Mouse (Mus musculus): ENCODE measurements around the gene Ppm1m.

Ppm1m gene

DNA sequence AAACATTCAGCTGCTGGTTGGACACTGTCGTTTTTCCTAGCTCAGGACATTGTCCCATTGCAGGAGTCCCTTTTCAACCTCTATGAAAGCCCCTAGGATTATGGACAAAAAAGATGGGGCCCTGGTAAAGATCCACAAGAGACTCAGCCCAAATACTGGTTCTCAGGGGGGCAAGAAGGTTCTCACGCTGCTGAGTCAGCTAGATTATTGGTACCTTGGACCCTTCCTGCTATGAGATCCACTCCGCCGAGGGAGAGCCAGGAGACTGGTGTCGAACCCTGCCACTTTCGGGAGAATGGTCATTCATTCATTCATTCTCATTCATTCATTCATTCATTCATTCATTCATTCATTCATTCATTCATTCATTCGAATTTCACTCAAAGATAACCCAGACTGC, 17.4 kb upstream of the Ppm1m start:
- DNase-seq: no peak

GRCm38 (mm10) chr9:106215341-106216125, 16.0 kb upstream of the Ppm1m start:
- DNase-seq: no peak

DNA sequence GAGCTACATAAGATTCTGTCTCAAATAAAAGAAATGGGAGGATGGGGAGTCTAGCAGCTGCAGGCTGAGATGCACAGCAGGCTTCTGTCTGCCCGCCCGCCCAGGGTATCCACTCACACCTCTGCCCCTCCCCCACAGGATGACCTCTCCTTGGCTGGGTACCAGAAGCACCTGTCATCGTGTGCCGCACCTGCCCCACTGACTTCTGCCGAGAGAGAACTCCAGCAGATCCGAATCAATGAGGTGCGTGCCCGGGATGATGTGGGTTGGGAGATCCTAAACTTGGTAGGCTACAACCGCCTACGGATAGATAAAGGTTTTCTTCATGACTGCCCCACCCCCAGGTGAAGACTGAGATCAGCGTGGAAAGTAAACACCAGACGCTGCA, 13.0 kb upstream of the Ppm1m start:
- no peak for DNase-seq

GRCm38 (mm10) chr9:106211680-106212593, 12.4 kb upstream of the Ppm1m start:
- DNase-seq: peak; percentile 92

- DNase-seq: no peak
Observed at GRCm38 (mm10) chr9:106210853-106211609, 11.5 kb upstream of the Ppm1m start.

DNA sequence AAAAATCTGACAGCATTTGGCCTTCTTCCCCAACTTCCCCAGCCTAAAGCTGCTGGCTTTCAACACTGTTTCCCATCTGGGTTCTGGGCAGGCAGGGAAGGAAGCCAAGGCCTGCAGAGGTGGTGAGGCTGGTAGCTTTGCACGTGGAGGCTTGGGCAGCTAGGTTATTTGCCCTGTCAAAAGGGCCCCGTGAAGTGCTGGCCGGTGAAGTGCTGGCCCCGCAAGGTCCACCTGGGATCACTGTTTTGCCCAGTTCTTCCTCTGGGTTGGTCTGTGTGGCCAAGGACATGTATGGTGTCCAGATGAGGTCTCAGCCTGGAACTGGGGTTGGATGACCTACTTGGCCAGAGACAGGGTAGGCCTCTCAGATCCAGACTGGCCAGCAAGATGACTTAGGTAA, 10.4 kb upstream of the Ppm1m start:
- DNase-seq: no peak

DNA sequence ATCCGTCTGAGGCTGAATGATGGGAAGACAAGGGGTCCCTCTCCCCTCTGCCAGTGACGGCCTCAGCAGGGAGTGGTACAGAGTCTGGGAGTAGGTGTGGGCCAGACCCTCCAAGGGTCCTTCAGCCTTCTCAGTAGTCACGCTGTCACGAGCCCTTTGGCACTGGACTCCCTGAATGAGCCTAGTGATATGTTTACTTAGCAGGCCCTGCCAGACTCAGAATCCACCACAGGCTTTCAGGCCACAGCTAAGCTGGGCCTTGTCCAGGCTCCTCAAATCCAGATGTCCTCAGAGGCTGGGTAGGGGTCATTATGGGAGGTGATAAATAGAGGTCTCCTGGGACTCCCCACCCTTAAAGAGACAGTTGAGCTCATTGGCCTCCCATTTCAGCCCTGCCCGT, 8.6 kb upstream of the Ppm1m start:
- peak; percentile 28 for DNase-seq

DNA sequence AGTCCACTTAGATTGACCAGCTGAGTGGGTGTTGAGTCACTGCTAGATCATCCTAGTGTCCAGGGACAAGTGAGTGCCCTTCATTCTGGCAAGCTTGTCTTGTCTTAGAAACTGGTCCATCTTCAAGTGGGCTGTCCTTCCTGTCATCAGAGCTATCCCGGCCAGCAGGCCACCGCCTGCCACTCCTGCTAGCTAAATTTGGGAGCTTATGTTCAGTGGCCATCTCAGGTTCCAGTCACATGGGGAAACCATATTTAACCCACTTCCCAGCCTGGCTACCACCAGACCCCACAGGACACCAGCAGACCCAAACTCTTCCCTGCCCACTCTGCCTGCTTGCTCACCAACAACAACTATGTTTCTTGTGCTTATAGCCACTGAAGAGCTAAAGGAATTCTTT, 7.0 kb upstream of the Ppm1m start:
- no peak for DNase-seq

DNA sequence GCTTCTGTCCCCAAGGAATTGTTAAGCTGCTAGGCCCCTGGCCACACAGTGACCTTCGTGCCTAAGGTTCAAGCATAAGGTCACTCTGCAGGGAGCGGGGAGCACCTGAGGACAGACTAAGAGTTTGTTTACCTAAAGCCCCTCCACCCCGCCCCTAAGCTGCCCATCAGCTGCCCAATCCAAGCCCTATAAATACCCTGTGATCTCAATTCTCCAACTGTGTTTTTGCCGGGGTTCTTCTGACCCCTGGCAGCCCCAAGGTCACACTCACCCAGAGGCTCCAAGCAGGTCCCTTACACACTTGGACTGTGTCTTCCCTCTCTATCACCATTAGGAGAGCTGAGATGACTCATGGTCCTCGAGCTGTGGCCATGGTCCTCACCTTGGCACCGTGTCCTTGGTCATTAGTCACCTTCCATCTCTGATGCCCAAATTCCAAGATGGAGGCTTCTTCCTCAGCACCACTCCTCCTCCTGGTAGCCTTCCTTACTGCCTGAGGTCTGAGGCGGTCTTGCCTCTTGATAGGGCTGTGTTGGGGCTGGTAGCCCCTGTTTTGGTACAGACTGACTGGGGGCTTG, 6.3 kb upstream of the Ppm1m start:
- DNase-seq: no peak

DNA sequence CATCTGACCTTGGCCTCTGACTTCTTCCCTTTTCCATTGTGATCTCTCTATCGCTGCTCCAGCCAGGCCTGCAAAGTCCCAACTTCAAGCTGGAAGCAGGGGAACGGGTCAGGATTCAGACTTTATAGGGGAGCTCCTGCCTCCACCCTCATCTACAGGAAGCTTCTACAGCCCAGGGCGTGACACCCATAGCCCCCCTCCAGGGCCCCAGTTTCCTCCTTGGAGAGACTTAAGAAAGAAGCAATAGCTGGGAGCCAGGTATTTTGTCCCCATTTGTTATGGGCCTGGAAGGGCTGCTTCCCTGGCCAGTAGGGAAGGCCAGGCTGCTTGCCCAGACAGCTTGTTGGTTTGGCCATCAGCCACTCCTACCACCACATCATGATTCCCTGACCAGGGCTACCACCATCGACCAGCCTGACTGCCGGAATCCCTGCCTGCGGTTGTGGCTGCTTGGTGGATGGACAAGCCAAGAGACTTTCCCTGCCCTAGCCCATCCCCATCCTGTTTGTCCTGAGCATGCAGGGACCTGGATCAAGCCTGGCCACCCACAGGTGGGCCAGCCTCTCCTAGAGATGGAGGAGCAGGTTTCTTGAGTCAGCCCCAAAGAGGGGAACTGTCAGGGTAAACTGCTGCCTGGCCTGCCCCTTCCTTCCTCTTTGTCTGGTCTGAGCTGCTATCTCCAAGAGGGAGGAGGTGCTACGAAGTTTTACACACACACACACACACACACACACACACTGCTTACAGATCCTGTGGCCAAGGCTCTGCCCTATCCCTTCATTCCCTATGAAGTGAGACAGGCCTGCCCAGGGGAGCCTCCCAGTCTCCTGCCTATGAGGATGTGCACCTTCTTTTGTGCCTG, 4.7 kb upstream of the Ppm1m start:
- peak; percentile 41 for DNase-seq

- DNase-seq: peak; percentile 94
Observed at GRCm38 (mm10) chr9:106202819-106203636, 3.5 kb upstream of the Ppm1m start, which contains the start of gene Twf2. Gene Twf2, plus strand, starts transcription at chr9:106203108.

GRCm38 (mm10) chr9:106201895-106202294, 2.3 kb upstream of the Ppm1m start:
- DNase-seq: no peak

DNA sequence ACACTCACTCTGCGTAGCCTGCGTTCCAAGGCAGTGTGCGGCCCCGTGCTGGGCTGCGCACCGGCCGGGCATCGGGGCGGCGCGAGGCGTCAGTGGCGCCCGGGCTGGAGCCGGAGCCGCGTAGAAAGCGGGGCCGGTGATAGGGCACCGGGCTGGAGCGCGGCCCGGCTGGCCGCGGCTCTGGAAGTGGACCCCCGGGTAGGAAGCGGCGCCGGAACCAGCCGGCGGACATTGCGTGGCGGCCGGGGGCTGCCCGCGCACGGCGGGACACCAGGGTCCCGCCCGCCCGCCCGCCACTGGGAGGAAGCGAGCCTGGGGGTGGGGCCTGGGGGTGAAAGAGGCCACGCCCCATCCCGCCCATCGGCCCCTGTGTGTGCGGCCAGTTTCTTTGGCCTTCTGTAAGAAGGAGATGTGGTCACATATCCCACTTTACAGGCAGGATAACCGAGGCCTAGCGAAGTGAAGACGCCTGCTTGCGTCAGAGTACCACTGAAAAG, 536 bp downstream of the Ppm1m start:
- DNase-seq: peak; percentile 90

- no peak for DNase-seq
Observed at GRCm38 (mm10) chr9:106197732-106198131, 1.8 kb downstream of the Ppm1m start.

- DNase-seq: no peak
Observed at GRCm38 (mm10) chr9:106197081-106197713, 2.3 kb downstream of the Ppm1m start.

- no peak for DNase-seq
Observed at GRCm38 (mm10) chr9:106195693-106196092, 3.9 kb downstream of the Ppm1m start.

GRCm38 (mm10) chr9:106193930-106194807, 5.4 kb downstream of the Ppm1m start:
- no peak for DNase-seq

- DNase-seq: no peak
Observed at GRCm38 (mm10) chr9:106192998-106193397, 6.5 kb downstream of the Ppm1m start.

- no peak for DNase-seq
Observed at GRCm38 (mm10) chr9:106192024-106192423, 7.5 kb downstream of the Ppm1m start.

Data from lung, postnatal 10 days (tissue).